Mouse (Mus musculus): ENCODE measurements around the gene Olfr1198. TPM values are rescaled to one million over a fixed set of nuclear protein-coding genes. Genes with fewer than 3 reads are reported as not detected.

The Olfr1198 gene
- not detected in 3 replicates for total RNA-seq (2017)

DNA sequence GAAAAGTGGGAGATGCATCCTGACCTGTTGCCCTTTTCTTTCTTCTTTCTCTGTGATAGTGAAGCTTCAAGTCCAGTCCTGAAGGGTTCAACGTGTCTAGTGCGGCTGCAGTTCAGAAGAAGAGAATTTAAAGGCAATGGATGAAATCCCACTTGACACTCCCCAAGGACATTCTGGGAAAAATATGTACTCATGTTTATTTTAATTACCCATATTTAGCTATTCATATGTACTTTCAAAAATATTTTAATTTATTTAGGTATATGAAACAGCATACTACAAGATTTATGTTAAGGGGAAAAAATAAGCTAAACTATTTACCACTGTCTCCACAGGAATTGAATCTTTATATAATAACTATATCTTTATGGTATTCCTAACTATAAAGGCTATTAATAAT is at the start of gene Olfr1198:
Gene Olfr1198, minus strand, starts transcription at position 101 of the 400 bp plus-strand sequence.
- no peak for ATAC-seq (replicated peaks; ENCODE audit: insufficient number of reproducible peaks, low FRiP score, low TSS enrichment, poor library complexity, severe bottlenecking)

- ATAC-seq (replicated peaks; ENCODE audit: insufficient number of reproducible peaks, low FRiP score, low TSS enrichment, poor library complexity, severe bottlenecking) = no peak
These were observed 41.6 kb upstream of the Olfr1198 start, which contains the start of gene Olfr1201 for GRCm38 (mm10) chr2:88792736-88793135. Olfr1201 (plus strand) TSS chr2:88793036.

DNA sequence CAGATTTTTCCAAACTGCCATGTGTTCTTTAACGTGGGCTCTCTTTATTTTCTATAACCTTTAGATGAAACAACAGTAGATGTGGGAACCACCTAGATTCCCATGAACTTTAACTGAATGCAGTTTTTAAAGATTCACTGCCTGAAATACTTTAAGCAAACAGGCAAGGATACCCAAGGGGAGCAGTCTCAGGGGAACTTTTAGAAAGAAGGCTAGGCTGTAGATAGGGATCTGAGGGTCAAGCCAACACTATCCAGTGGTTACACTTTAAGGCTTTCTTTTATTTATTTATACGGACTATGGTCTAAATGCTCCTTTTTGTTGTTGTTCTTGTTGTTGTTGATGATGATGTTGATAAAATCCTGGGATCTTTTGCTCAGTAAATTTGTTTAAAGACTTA is 19.2 kb upstream of the Olfr1198 start, which contains the start of gene Olfr1200:
Gene Olfr1200, minus strand, starts transcription at position 101 of the 400 bp plus-strand sequence.
- ATAC-seq (replicated peaks; ENCODE audit: insufficient number of reproducible peaks, low FRiP score, low TSS enrichment, poor library complexity, severe bottlenecking) = no peak

DNA sequence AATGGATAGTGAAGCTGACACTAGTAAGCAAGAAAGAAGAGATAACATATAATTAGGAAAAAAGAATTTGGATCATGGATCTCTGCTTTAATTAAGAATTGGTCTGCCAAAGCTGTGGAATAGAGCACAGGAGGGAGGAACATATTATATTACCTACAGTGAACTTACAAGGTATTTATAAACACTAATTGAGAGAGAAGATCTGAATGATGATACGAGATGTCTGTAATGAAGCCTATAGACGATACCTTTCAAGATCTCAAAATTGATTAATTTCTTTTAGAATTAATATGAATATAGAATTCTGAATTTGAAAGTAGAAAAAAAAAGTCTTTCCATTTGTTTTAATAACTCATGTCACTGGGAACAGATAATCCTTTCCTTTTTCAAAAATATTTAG is 9.2 kb upstream of the Olfr1198 start, which contains the start of gene Olfr1199:
Gene Olfr1199, minus strand, starts transcription at position 101 of the 400 bp plus-strand sequence.
- ATAC-seq (replicated peaks; ENCODE audit: insufficient number of reproducible peaks, low FRiP score, low TSS enrichment, poor library complexity, severe bottlenecking) = no peak

- ATAC-seq (replicated peaks; ENCODE audit: insufficient number of reproducible peaks, low FRiP score, low TSS enrichment, poor library complexity, severe bottlenecking) = no peak
These were observed 7.8 kb downstream of the Olfr1198 start for GRCm38 (mm10) chr2:88743379-88743778.

GRCm38 (mm10) chr2:88732266-88732665 is 18.9 kb downstream of the Olfr1198 start, which contains the start of gene Olfr1197:
Olfr1197 (minus strand) TSS chr2:88732366.
- no peak for ATAC-seq (replicated peaks; ENCODE audit: insufficient number of reproducible peaks, low FRiP score, low TSS enrichment, poor library complexity, severe bottlenecking)

DNA sequence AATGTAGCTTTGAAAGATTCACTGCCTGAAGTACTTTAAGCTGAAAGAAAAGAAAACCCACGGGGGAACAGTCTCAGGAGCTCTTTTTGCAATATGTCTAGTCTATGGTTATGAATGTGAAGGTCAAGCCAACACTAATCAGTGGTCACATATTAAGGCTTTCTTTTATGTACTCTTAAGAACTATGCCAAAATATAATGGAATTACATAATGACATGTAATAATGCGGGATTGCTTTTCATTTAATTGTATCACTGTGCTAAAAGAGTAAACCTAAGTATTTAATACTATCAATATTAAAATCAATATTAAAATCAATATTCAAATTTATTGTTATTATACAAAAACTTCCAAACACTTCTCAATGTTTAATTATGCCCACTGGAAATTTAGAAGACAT is 46.7 kb downstream of the Olfr1198 start, which contains the start of gene Olfr1196:
Gene Olfr1196, minus strand, starts transcription at position 101 of the 400 bp plus-strand sequence.
- no peak for ATAC-seq (replicated peaks; ENCODE audit: insufficient number of reproducible peaks, low FRiP score, low TSS enrichment, poor library complexity, severe bottlenecking)

Other genes starting within 250 kb of the Olfr1198 start
- gene Olfr1186, start 232.8 kb downstream of the Olfr1198 start, total RNA-seq (2017) = not detected in 3 replicates
- gene Olfr1188, start 194.4 kb downstream of the Olfr1198 start, total RNA-seq (2017) = not detected in 3 replicates
- gene Olfr1189, start 164.9 kb downstream of the Olfr1198 start, total RNA-seq (2017) = not detected in 3 replicates
- not detected in 3 replicates for gene Olfr1191-ps1, start 110.8 kb downstream of the Olfr1198 start, total RNA-seq (2017)
- gene Olfr1192-ps1, start 102.9 kb downstream of the Olfr1198 start, total RNA-seq (2017) = not detected in 3 replicates
- not detected in 3 replicates for gene Olfr1193, start 75.7 kb downstream of the Olfr1198 start, total RNA-seq (2017)
- gene Olfr1195, start 62.2 kb downstream of the Olfr1198 start, total RNA-seq (2017) = not detected in 3 replicates
- gene Olfr1196, start 46.8 kb downstream of the Olfr1198 start, total RNA-seq (2017) = not detected in 3 replicates
- not detected in 3 replicates for gene Olfr1197, start 19.0 kb downstream of the Olfr1198 start, total RNA-seq (2017)
- gene Olfr1199, start 9.1 kb upstream of the Olfr1198 start, total RNA-seq (2017) = not detected in 3 replicates
- gene Olfr1200, start 19.1 kb upstream of the Olfr1198 start, total RNA-seq (2017) = not detected in 3 replicates
- not detected in 3 replicates for gene Olfr1201, start 41.7 kb upstream of the Olfr1198 start, total RNA-seq (2017)
- gene Olfr1202, start 63.1 kb upstream of the Olfr1198 start, total RNA-seq (2017) = not detected in 3 replicates
- not detected in 3 replicates for gene Olfr1205, start 78.4 kb upstream of the Olfr1198 start, total RNA-seq (2017)
- gene Olfr1204, start 97.9 kb upstream of the Olfr1198 start, total RNA-seq (2017) = not detected in 3 replicates
- gene Olfr1206, start 111.9 kb upstream of the Olfr1198 start, total RNA-seq (2017) = not detected in 3 replicates
- gene Olfr1208, start 150.9 kb upstream of the Olfr1198 start, total RNA-seq (2017) = not detected in 3 replicates
- not detected in 3 replicates for gene Olfr1209, start 163.8 kb upstream of the Olfr1198 start, total RNA-seq (2017)
- 0.75 TPM in 1 of 3 replicates, not detected in the others for gene Olfr1211, start 186.7 kb upstream of the Olfr1198 start, total RNA-seq (2017)
- gene Olfr1212, start 202.6 kb upstream of the Olfr1198 start, total RNA-seq (2017) = not detected in 3 replicates
- gene Gm13762, start 228.9 kb upstream of the Olfr1198 start, total RNA-seq (2017) = not detected in 3 replicates
- not detected in 3 replicates for gene Olfr1214, start 241.3 kb upstream of the Olfr1198 start, total RNA-seq (2017)